In genomic region chr8:45409702-45410101, GRCm38 (mm10) we compare ENCODE assay signal across 7 mouse cellular contexts. TPM values are rescaled to one million over a fixed set of nuclear protein-coding genes. Genes with fewer than 3 reads are reported as not detected.
DNase-seq lines count a peak whose midpoint lies in the region; ATAC-seq and TF ChIP-seq lines count a peak whose summit lies in the region.

No protein-coding gene starts in this region.

- no peaks in the 10 kb centered on the region for H3K27me3 ChIP-seq in thymus, adult 2 months (ENCODE audit: control insufficient read depth, insufficient read depth, low read length)
- no peaks in the 10 kb centered on the region for H3K27me3 ChIP-seq in liver, embryonic 12.5 days (replicated peaks)

- 0 out of 2 replicates have a peak, but pooled peaks have one; percentile 6 for ATAC-seq in granulocyte monocyte progenitor cell, adult 5-6 weeks (replicated peaks; ENCODE audit: poor library complexity, severe bottlenecking)
- ATAC-seq in liver, embryonic 12.5 days = no peak

- no peak for TF ChIP-seq CTCF in thymus, adult 2 months (IDR thresholded peaks at IDR 0.05; ENCODE audit: borderline replicate concordance, control insufficient read depth, extremely low read depth, insufficient read depth, low read length, poor library complexity)

- H3K4me3 ChIP-seq in thymus, adult 2 months (ENCODE audit: control insufficient read depth, insufficient read depth, low read length) = peak overlapping the region; percentile 38; the same call in 1 of the 2 replicates
- peak overlapping the region; percentile 53 for H3K4me3 ChIP-seq in liver, embryonic 12.5 days

- no peaks in the 10 kb centered on the region for H3K36me3 ChIP-seq in thymus, adult 2 months (ENCODE audit: control insufficient read depth, insufficient read depth, low read length)
- no peaks in the 10 kb centered on the region for H3K36me3 ChIP-seq in liver, embryonic 12.5 days

- no peaks in the 10 kb centered on the region for H3K9me3 ChIP-seq in liver, embryonic 12.5 days (replicated peaks)

- peak overlapping the region; percentile 27 for H3K9ac ChIP-seq in liver, embryonic 12.5 days

- WGBS in thymus, adult 2 months = 8% methylated on average over 4 of the region's 4 CpGs
- WGBS in liver, embryonic 12.5 days (ENCODE audit: insufficient replicate concordance) = 46% methylated on average over 4 of the region's 4 CpGs

- H3K4me1 ChIP-seq in thymus, adult 2 months (replicated peaks; ENCODE audit: control insufficient read depth, insufficient read depth, low read length) = peaks cover 2% of the 10 kb centered on the region; the same call in 1 of the 2 replicates
- peaks cover 4% of the 10 kb centered on the region; the same call in 1 of the 2 replicates for H3K4me1 ChIP-seq in liver, embryonic 12.5 days

- no peak for DNase-seq in thymus, adult 2 months
- no peak for DNase-seq in thymus, postnatal 0 days (ENCODE audit: low spot score)
- DNase-seq in adrenal gland, postnatal 10 days = no peak
- DNase-seq in left cerebral cortex, adult 18-20 months (ENCODE audit: low spot score in 2 of 2) = no peak
- no peak for DNase-seq in spleen, adult 18-20 months

- peak overlapping the region; percentile 66 for H3K4me2 ChIP-seq in liver, embryonic 12.5 days

- TF ChIP-seq POLR2A in thymus, adult 2 months (IDR thresholded peaks at IDR 0.05; ENCODE audit: control insufficient read depth, extremely low read depth, insufficient read depth, low read length, poor library complexity) = no peak

- H3K27ac ChIP-seq in thymus, adult 2 months (ENCODE audit: control insufficient read depth, insufficient read depth, low read length) = no peak overlapping the region
- peak overlapping the region; percentile 54; the same call in 1 of the 2 replicates for H3K27ac ChIP-seq in liver, embryonic 12.5 days

RNA-seq across cellular contexts. Expression of gene Tlr3, which starts 1.2 kb away (rescaled TPM):
- 2.0 and 2.4 TPM in 2 replicates for polyA plus RNA-seq in thymus, adult 2 months (2012; rRNA removed)
- polyA plus RNA-seq in thymus, postnatal 0 days (2015; fragmentation: Nextera tagmentation; extraction: Ambion mirVana) = 1.5 and 1.8 TPM in 2 replicates
- 1.9 and 6.2 TPM in 2 replicates for total RNA-seq in granulocyte monocyte progenitor cell, adult 5-6 weeks (2014; fragmentation: Nextera tagmentation)
- not detected in 2 replicates for total RNA-seq in granulocyte monocyte progenitor cell, adult 5-6 weeks (2017)
- polyA plus RNA-seq in liver, embryonic 12.5 days (2016; fragmentation: Nextera tagmentation; extraction: Ambion mirVana) = 0.71 and 0.73 TPM in 2 replicates
- total RNA-seq in adrenal gland, postnatal 10 days (2021) = 1 to 10 TPM; 6.6 to 7.7 TPM
- total RNA-seq in left cerebral cortex, adult 18-20 months (2021) = 10 to 100 TPM in 1 of 2 experiments, 1 to 10 TPM in 1; 9.2 to 10.5 TPM

RNA-seq across cellular contexts. Expression of gene Fam149a, which starts 27.6 kb away (rescaled TPM):
- 1.6 and 1.7 TPM in 2 replicates for polyA plus RNA-seq in thymus, adult 2 months (2012; rRNA removed)
- 1.1 and 1.3 TPM in 2 replicates for polyA plus RNA-seq in thymus, postnatal 0 days (2015; fragmentation: Nextera tagmentation; extraction: Ambion mirVana)
- 0.13 TPM in 1 of 2 replicates, not detected in the other for total RNA-seq in granulocyte monocyte progenitor cell, adult 5-6 weeks (2014; fragmentation: Nextera tagmentation)
- 0.13 TPM in 1 of 2 replicates, not detected in the other for total RNA-seq in granulocyte monocyte progenitor cell, adult 5-6 weeks (2017)
- polyA plus RNA-seq in liver, embryonic 12.5 days (2016; fragmentation: Nextera tagmentation; extraction: Ambion mirVana) = 3.0 and 3.2 TPM in 2 replicates
- 1 to 10 TPM; 7.9 to 8.7 TPM for total RNA-seq in adrenal gland, postnatal 10 days (2021)
- 10 to 100 TPM; 25.0 to 25.7 TPM for total RNA-seq in left cerebral cortex, adult 18-20 months (2021)

Comparison
In these comparisons a context has a peak if more than half of its experiments do, and no peak if none do; other contexts are left out.
1. RNA of gene Fam149a, which starts 27.6 kb away (total RNA-seq): 25.0 to 25.7 TPM in left cerebral cortex, adult 18-20 months and 7.9 to 8.7 TPM in adrenal gland, postnatal 10 days; 0.13 TPM in granulocyte monocyte progenitor cell, adult 5-6 weeks; every median in the first group is over 4 times any median in the second.